Mouse (Mus musculus) neural tube, embryonic 12.5 days (tissue): ENCODE results near the gene Rab6b. TPM values are rescaled to one million over a fixed set of nuclear protein-coding genes. Genes with fewer than 3 reads are reported as not detected.

ENCODE experiments used
- polyA plus RNA-seq: library from polyadenylated mRNA; unstranded; fragments of >200 nt; fragmentation: Nextera tagmentation; extraction: Ambion mirVana; gene quantifications from 2 replicates; pipeline ENCODE4 v1.2.1, GENCODE M21; 2016

Rab6b gene
- polyA plus RNA-seq, 1 experiment from 2014 or later = 61.1 TPM

Other genes with a start within 250 kb of the Rab6b start
- gene Slco2a1, start 123.1 kb upstream of the Rab6b start, polyA plus RNA-seq = 0.69 and 0.86 TPM in 2 replicates
- 54.0 and 54.3 TPM in 2 replicates for gene Srprb, start 90.3 kb downstream of the Rab6b start, polyA plus RNA-seq
- gene Gm20425, start 118.5 kb downstream of the Rab6b start, polyA plus RNA-seq = 4.6 and 7.3 TPM in 2 replicates
- gene Trf, start 118.7 kb downstream of the Rab6b start, polyA plus RNA-seq = 25.5 and 26.3 TPM in 2 replicates
- gene 1300017J02Rik, start 193.3 kb downstream of the Rab6b start, polyA plus RNA-seq = 1.9 and 2.2 TPM in 2 replicates
- gene Topbp1, start 193.4 kb downstream of the Rab6b start, polyA plus RNA-seq = 47.9 and 49.1 TPM in 2 replicates